Mouse (Mus musculus) right cerebral cortex, postnatal 10 days (tissue): ENCODE data around the gene Foxp1.

Source experiments
- DNase-seq, 2 experiments: peaks; one replicate each; pipeline ENCODE4 v3.0.0; 2021; ENCODE audit warnings: low spot score in 2 of 2

Gene Foxp1

DNA sequence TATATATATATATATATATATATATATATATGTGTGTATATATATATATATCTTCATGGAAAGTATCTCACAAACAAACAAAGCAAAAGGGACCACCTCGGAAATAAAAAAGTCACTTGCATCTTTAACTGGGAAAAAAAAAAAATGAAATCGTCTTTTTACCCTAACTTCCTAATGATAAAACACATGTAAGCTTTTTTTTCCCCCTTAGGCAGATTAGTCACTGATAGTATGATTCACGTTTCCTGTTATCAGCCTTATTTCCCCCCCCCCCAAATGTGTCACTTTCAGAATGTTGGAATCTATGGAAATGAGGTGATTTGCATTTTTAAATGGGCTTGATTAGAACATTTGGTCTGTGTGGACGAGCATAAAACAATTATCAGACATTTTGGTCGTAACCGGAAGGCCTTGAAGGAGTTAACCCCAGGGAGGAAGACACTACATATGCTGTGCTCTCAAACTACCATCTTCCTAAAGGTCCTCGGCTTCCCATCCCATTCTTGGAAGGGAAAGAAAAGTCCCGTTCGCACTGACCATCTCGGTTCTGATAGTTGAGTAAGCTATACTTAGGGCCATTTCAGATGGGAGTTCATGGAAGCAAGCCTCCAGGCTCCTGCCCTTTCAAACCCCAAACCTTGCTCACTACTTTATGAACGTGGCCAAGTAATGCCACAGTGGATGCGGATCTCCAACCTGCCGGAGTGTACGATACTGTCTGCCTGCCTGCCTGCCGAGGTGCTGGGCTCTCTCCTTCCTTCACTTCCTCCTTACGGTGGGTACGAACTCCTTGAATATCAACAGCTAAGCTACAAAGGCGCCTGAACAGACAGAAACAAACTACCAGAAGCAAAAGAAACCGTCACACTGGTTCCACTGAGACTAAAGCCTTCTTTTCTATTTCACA is 495.6 kb downstream of the Foxp1 start:
- DNase-seq = no peak

DNA sequence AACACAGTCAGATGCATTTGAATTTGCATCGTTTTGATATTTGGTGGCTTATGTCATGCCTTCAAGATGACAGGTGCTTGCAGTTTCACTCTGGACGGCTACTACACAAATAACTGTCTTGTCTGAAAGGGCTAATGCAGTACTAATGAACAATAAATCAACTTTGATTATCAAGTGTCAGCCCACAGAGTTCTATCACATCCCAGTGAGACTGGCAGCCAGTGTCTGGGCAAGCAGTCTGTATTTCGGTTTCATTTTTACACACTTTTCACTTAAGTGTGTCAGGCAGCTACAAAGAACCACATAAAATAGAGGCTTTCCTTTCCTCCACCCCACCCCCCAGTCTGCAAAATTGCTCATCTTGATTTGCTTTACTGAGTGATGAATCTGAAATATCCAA is 496.5 kb downstream of the Foxp1 start:
- no peak for DNase-seq

DNA sequence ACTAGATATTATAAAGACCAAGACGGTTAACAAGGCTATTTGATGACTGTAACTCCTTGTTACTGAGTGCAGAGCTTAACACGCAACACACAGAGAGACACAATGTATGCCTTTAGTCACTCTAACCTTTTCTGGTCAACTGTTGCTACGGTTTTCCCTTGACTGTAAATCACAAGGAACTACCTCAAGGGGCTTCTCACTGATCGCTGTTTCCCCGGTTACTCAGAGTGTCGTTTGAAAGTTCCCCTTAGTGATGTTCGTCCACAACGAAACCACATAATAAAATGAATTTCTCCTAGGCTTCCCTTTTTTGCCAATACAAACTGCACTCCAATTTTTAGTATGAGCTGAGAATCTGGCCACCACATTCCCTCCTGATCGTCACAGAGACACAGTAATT is 497.9 kb downstream of the Foxp1 start:
- no peak for DNase-seq

DNA sequence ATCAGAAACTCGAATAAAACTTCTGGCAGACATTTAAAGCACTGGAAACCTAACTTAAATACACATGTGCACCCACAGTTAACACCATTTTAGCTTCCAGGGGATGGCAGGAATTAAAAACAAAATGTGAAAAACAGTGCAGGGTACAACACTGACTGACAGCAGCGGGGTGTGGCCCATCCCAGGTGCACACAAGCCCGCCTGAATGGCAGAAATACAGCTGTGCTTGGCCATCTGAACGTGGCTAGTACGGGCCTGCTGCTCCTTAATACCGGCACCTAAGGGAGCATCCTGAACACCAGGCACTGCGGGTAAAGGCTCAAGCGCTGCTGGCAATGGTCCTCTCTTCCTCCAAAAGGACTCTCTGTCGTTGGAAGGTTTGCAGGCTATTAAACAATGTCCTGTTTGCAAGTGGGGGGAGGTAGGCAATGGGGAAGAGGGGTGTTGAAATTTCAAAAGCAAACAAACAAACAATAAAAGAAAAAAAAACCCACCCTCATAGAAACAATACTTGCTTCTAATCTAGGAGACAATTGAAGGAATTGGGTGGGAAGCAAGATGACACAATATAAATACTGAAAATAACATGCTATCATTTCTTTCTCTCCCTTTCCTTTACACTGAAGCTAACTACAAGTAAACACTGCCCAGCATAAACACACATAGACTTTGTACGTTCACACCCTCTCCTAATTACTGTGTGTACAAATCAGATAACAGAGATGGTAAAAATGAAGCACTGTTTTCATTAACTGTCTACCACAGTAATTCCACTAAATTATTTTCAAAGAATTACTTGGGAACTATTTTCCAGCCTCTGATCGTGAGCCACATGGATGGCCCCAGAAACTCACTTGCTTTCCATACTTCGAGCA is 501.7 kb downstream of the Foxp1 start:
- no peak for DNase-seq

DNA sequence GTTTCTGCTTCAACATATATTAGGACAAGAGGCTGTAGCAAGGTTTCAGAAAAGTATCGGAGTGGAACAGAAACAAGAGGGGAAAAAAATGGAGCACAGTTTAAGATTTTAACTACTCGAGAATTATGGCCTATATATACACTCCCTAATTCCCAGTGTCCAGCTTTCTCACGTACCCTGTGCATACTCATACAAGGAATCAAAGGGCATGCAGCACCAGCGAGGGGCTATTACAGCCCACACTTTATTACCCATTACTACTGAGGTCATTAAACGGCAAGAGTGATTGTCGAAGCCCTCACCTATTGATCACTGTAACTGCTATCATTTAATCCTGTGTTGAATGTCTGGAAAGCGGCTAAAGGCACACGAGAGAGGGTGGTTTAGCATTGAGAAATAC is 502.8 kb downstream of the Foxp1 start:
- no peak for DNase-seq

DNA sequence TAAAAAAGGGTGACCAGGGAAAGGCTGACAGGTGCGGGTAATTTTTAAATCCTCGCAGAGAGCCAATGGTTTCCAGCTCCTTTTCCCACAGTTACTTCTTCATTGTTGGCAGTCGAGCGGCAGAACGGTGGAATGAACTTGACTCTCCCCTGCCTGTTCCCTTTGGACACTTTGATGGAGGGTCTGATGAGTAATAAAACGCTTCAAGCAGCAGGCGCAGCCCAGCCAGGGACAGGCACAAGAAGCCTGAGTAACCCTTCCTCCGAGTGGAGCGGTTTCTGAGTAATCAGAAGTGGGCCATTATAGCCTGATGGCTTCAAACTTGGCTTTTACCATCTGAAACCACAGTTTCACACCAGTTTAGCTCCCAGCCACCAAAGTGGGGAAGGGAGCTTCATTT is 503.3 kb downstream of the Foxp1 start:
- DNase-seq = no peak

DNA sequence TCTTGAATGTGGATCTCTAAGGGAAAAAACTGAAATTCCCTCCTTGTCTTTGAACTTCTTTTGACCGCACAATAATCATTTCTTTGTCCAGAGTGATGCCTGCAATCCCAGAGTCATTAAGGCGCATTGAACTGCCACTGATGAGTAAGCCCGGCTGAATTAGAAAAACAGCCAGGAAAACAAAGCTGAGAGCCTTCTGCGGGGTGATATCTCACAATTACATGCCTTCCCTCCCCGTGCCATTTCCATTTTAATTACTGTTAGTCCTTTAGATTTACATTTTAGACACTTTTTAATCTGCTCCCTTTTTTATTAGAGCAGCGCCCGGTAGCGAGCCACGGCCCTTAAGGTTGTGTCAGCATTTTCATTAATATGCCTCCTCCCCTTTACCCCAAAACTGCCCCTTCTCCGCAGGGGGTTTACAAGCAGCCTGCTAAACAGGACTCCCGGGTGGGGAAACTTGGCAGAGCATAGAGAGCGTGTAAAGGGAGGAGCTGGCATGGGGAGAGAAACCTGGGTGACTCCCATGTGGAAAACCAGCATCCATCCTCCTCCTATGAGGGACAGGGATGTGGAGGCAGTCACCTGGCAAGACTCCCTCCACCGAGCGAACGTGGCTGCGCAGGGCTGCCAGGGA is 508.5 kb downstream of the Foxp1 start:
- DNase-seq = no peak

DNA sequence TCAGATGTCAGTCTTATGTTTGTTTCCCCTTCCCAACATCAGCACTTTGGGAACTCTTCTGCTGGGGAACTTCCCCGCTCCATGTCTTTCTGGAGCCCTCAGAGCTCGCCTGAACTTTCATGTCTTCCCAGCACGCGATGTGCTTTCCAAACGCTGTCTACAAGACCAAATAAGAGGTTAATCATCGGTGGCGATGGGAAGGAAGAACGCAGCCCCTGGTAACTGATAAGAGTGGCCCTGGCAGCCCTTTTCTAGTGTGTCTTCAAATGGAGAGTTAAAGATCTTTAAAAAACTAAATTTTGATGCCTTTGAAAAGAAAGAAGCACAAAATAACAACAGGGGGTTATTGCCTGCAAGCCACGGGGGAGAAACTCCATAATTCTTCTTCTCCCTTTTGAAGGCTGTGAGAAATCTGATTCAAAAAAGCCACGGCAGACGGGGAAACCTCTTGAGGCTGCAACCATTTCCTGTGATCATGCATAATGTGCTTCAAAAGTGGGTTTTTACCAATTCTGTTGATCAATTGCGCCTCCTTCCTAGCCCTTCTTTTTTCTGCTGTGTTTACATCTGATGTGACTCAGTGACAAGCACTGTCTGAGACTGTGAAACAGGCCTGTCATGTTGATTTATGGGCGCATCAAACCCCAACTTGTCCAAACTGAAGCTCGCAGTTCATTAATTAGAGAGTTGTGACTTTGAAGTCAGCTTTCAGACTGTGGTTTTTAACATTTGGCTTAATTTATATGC is 509.2 kb downstream of the Foxp1 start:
- no peak for DNase-seq

DNA sequence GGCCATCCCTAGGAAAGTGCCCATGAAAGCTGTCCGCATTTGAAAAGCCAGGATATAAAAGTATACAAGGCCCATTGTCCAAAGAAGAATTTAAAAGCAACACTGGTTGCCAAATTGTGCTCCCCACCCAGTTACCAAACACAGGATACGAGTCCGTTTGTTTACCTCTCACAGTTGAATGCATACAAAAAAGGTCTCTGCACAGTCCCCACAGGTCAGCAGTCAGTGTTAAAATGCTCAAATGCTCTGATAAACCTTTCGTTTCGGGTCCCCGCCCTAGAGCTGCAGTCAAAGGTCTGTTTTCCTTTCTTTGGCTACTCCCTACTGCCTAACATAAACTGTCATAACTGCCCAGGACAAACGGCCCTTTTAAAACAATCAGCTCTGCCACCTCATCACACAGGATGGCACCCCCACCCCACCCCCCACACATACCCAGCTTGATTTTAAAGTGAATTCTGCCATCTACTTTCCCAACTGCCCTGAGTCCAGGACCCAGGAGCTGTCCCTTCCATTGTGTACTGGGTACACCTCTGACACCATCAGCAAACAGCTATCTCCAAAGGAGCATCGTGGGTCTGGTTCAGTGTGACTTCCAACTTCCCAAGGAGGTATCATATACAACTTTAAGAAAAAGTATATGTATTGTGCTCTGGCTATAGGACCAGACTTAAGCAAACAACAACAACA is 510.5 kb downstream of the Foxp1 start:
- no peak for DNase-seq

DNA sequence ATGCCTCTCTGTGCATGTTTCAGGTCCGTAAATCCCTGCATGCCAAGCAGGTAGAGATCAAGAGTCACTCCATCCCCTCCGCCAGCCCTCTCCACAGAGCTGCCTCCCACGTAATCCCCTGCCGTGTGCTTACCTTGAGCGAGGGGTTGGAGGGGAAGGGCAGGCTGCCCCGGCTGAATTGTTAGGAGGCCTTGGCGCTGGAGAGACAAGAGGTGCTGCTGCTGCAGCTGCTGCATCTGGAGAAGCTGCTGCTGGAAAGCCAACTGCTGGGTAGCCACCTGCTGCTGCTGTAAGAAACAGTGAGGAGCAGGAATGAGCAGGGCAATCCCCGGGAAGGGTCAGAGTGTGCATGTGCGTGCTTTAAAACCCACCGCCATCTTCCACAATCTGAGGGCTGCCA is 512.8 kb downstream of the Foxp1 start:
- no peak for DNase-seq

DNA sequence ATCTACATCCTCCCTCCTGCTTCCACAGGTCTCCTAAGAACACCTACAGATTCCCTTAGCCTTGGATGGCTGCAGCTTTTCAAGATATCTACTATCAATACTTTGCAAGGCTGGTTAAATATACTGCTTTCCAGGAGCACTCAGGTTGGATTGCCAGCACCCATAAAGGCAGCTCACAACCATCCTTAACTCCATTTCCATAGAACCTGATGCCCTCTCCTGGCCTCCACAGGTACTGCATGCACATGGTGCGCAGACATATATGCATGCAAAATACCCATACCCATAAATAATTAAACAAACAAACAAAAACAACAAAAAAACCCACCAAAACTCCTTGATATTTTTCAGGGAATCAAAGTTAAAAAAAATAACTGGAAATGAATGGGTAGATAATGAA is 514.0 kb downstream of the Foxp1 start:
- no peak for DNase-seq

DNA sequence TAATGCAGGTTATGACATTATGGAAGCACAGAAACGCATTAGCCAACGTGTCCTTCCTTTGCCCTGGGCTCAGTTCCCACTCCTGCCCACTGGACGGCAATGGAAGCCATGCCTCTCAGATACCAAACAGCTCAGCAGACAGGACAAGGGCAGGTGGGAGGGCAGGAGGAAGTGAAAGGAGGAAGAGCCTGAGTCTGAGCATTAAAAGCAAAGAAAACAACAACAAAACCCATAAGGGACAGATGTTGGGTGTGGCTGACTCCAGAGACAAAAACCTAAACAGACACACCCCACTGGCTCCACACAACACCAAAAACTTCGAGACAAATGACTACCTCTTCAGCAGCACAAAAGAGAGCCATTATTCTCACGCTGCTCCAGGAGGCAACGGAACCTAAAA is 515.0 kb downstream of the Foxp1 start:
- no peak for DNase-seq

DNA sequence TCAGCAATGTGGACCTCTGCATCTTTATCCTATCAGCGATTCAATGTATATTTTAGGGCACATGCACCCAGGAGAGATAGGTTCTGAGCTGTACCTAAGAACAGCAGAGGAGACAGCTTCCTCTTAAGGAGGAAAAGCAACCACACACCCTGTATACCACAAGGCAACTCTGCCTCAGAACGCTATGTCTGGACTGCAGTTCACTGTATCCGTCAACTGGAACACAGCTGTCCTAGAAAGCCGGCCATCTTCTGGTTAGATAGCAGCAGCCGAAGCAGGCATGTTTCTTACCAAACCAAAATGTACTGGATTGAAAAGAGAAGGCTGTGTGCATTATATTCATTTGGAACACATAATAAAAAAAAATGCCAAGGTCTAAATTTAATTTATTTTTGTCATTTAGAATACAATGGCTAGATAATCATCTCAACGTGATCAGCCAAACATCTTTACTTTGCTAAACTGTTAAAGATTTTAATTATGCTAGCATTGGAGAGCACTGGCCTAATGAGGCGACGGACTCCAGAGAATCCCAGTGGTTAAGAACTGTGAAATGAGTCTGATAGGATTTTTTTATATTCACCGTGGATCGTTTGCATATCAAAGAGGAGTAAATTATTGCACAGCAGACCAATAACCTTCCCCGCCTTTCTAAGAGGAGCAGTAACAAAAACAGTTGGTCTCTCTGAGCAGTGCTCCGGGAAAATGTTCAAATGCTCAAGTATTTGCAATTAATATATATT is 518.1 kb downstream of the Foxp1 start:
- DNase-seq = no peak

DNA sequence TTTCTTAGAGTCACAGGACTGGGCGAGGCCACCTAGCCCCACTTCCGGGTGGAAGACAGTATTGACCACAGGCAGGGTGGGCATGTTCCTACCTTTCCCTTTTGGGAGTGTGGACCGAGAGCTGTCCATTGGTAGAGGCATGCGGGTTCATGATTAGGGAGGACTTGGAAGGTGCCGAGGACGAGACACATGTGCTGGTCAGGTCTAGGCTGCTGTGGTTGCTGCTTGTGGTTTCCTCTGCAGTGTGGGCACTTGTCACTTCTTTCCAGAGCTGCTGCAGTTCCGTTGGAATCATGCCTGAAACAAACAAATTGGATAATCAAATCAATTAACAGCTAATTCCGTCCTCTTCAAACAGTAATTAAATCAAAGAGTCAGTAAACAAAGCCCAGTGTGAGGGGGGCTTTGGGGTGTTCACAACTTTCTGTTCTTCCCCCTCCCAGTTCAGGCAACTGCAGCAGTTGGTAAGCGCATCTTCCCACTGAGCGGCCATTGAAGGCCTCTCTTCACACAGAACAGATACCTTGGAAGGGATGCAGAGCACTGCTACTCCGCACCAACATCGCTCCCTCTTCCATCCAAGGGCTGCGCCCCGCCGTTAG is 519.3 kb downstream of the Foxp1 start:
- DNase-seq = no peak

DNA sequence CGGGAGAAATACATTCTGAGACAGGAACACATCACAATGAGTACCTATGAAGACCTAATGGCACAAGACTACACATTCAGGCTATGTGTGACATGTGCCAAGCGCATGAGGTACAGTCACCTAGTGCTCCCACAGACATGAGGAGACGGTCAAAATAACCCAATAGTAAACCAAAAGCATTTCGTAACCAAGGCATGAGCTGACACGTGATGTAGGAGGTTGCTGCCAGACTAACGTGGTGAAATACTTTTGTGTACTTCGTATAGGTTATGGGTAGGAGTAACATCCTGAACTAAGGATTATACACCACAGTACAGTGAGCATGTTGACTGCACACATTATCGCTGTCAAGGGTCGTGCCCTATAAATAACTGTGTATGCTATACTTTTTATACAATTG is 520.9 kb downstream of the Foxp1 start:
- no peak for DNase-seq

DNA sequence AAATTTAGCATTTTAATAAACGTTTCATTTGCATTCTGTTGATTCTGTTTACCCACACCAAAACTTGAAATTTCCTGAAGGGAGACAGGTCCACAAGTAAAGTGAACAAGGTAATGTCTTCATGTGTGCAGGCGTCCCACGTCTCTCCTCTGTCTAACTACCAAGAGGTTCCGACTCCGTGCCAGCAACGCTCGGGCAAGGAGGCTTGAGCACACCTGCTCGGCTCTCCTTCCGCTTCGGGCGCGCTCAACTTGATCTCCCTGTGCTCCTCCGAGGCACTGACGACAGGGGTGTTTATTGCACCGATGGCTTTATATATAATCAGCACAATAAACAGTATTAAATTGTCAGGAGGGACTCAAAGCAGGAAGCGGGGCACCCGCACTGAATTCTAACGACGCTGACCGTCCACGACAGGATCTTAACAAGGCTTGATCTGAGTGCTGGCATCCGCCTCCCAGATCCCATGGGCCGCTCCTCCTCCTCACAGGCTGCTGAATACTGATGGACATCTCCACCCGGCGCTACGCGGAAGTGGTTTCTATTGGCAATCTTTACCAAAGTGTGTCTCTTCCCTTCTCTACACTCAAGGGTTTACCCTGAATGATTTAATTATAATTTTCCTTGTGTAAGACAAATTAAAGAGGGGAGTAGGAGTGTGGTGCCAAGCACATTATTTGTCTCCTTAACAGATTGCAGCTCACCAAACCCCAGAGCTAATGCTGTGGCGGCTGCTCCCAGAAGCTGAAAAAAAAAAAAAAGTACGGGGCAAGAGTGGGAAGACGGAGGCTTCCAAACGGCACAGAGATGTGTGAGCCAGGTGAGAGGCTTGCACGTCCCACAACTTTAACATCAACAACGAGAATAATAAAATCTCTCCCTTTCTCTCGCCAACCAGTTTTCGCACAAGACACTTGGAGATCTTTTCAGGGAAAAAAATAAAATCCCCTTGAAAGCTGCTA is 523.3 kb downstream of the Foxp1 start:
- DNase-seq = peak; percentile 63 to 73

DNA sequence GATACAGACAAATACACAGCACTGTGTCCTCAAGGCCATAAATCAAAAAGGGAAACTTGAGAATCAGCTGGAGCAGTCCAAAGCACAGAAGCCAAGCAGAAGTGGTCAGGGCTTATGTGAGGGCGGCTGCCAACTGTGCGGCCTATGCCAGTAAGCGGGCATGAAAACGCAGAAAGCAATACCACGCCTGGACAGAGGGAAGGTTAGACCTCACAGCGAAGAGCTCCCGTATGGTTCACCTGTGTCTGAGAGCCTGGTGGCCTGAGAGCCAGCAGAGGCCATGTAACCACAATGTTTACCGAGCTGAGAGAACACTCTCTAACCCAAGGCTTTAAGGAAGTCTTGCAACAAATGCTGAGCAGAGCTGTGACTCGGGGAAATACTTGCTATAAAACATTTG is 524.8 kb downstream of the Foxp1 start:
- DNase-seq = no peak

DNA sequence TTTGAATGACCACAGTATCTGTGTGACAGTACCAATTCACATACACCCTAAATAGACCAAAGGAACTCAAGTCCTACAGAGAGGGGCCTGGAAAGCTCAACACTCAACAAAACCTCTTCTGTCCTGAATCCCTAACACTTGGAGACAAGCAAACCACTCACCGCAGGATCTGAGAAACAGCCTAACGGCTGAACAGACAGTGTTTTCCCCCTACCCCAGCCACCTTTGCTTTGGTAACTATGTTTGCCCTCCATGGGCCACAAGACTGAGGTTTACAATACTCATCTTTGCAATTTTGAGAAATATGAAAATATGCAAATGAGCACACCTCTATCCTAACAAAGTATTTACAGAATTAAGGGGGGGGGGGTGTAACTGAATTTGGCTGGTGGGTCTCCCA is 525.7 kb downstream of the Foxp1 start:
- no peak for DNase-seq

DNA sequence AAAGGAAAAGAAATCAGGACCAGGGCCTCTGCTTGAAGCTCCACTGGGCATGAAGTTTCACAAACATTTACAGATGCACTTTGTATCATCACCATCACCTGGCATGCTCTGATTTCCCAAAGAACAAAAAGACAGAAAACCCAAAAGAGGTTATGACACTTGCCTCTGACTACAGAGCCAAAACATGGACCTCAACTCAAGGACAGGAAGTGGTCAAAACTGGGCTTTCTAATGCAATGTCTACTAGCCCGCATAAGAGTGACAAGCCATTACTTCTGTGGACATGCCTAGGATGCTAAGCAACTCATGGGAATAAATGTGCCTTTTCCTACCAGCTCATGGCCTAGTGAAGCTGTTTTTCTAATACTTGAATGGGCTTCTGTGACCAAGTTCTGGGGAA is 526.2 kb downstream of the Foxp1 start:
- DNase-seq = no peak
